Mouse (Mus musculus): ENCODE measurements around the gene Cacng7. TPM values are rescaled to one million over a fixed set of nuclear protein-coding genes. Genes with fewer than 3 reads are reported as not detected.

Cacng7 gene
- total and polyA plus RNA-seq, 2 experiments from 2014 or later, result 0.15 to 4.0 TPM

DNA sequence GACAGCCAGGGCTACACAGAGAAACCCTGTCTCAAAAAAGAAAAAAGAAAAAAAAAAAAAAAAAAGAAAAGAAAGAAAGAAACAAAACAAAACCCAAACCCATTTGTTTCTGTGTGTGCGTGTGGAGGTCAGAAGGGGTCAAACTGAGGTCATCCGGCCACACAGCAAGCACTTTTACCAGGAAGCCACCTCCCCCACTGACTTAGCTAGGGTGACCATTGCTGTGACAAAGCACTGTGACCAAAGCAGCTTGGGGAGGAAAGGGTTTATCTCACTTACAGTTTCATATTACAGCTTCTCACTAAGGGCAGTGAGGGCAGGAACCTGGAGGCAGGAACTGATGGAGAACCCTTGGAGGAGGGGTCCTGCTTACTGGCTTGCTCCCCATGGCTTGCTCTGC is 39.6 kb downstream of the Cacng7 start:
- 0 out of 2 replicates have a peak, but pooled peaks cover 3% of the 10 kb centered on the region for H3K4me1 ChIP-seq (ENCODE audit: control insufficient read depth, insufficient read depth)
- no peaks in the 10 kb centered on the region for H3K36me3 ChIP-seq (replicated peaks; ENCODE audit: control insufficient read depth, insufficient read depth, low read length)
- no peak overlapping the region for H3K27ac ChIP-seq (ENCODE audit: low read depth)
- H3K4me3 ChIP-seq (ENCODE audit: low read depth, low read length), result no peak overlapping the region
- no peak overlapping the region for H3K9ac ChIP-seq (replicated peaks; ENCODE audit: low read depth, low read length)
- no peaks in the 10 kb centered on the region for H3K9me3 ChIP-seq (replicated peaks; ENCODE audit: control insufficient read depth, low read length)
- H3K27me3 ChIP-seq (ENCODE audit: control insufficient read depth, insufficient read depth, low read length), result peaks cover 4% of the 10 kb centered on the region
- WGBS, result 64% methylated on average over 2 of the region's 2 CpGs
- DNase-seq (ENCODE audit: low spot score) (no peak), ATAC-seq (ENCODE audit: insufficient read depth, low read depth) (no peak)
- H3K4me2 ChIP-seq (ENCODE audit: low read depth, low read length), result no peak overlapping the region
- TF ChIP-seq CTCF (IDR thresholded peaks at IDR 0.05; ENCODE audit: low read depth), result no peak
- TF ChIP-seq EP300 (IDR thresholded peaks at IDR 0.05; ENCODE audit: low read depth), result no peak

DNA sequence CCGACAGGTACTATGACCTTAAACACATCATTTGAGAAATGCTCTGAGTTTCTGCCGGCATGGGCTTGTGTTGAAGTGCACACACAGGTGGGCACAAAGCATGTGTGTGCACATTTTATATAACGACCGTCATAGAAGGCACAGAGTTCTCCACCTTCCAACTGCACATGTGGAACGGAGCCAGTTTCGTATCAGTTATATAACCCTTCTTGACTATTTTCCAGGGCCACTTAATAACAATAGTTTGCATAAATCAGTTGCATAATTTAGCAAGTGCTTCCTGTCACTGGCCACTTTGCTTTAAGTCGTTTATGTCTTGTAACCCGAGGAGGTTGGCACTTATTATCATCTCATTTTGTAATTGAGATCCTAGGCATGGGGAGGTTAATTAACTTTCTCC is 41.0 kb downstream of the Cacng7 start:
- Histone ChIP-seq H3K4me3 (ENCODE audit: low read depth, low read length) (no peak overlapping the region), H3K36me3 (replicated peaks; ENCODE audit: control insufficient read depth, insufficient read depth, low read length) (no peaks in the 10 kb centered on the region), H3K9me3 (replicated peaks; ENCODE audit: control insufficient read depth, low read length) (no peaks in the 10 kb centered on the region), H3K4me2 (ENCODE audit: low read depth, low read length) (no peak overlapping the region), H3K27ac (ENCODE audit: low read depth) (no peak overlapping the region), H3K9ac (replicated peaks; ENCODE audit: low read depth, low read length) (no peak overlapping the region), H3K4me1 (ENCODE audit: control insufficient read depth, insufficient read depth) (no peaks in the 10 kb centered on the region), H3K27me3 (ENCODE audit: control insufficient read depth, insufficient read depth, low read length) (no peaks in the 10 kb centered on the region)
- WGBS, result 79% methylated on average over 8 of the region's 8 CpGs
- DNase-seq (ENCODE audit: low spot score) (no peak), ATAC-seq (ENCODE audit: insufficient read depth, low read depth) (no peak)
- TF ChIP-seq EP300 (IDR thresholded peaks at IDR 0.05; ENCODE audit: low read depth), result no peak
- TF ChIP-seq CTCF (IDR thresholded peaks at IDR 0.05; ENCODE audit: low read depth), result no peak

DNA sequence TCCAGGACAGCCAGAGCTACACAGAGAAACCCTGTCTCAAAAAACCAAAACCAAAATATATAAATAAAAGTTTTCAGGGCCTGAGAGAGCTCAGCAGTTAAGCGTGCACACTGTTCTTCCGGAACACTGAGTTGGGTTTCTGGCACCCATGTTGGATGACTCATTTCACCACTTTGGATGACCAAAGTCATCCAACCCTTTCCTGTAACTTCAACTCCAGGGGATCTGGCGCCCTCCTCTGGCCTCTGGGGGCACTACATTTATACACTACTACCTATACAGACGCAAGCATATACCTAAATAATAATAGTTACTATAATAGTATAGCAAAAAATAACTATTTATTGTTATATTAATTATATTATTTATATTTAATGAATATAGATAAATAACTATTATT is 44.1 kb downstream of the Cacng7 start:
- Histone ChIP-seq H3K27ac (ENCODE audit: low read depth) (no peak overlapping the region), H3K4me2 (ENCODE audit: low read depth, low read length) (no peak overlapping the region), H3K9me3 (replicated peaks; ENCODE audit: control insufficient read depth, low read length) (no peaks in the 10 kb centered on the region), H3K36me3 (replicated peaks; ENCODE audit: control insufficient read depth, insufficient read depth, low read length) (no peaks in the 10 kb centered on the region), H3K4me3 (ENCODE audit: low read depth, low read length) (no peak overlapping the region), H3K27me3 (ENCODE audit: control insufficient read depth, insufficient read depth, low read length) (no peaks in the 10 kb centered on the region), H3K4me1 (ENCODE audit: control insufficient read depth, insufficient read depth) (no peaks in the 10 kb centered on the region), H3K9ac (replicated peaks; ENCODE audit: low read depth, low read length) (no peak overlapping the region)
- 0 out of 2 replicates have a peak, but pooled peaks have one; percentile 17 for ATAC-seq (ENCODE audit: insufficient read depth, low read depth)
- no peak for DNase-seq (ENCODE audit: low spot score)
- no peak for TF ChIP-seq EP300 (IDR thresholded peaks at IDR 0.05; ENCODE audit: low read depth)
- TF ChIP-seq CTCF (IDR thresholded peaks at IDR 0.05; ENCODE audit: low read depth), result peak; percentile 52
- WGBS, result 38% methylated on average over 4 of the region's 4 CpGs

DNA sequence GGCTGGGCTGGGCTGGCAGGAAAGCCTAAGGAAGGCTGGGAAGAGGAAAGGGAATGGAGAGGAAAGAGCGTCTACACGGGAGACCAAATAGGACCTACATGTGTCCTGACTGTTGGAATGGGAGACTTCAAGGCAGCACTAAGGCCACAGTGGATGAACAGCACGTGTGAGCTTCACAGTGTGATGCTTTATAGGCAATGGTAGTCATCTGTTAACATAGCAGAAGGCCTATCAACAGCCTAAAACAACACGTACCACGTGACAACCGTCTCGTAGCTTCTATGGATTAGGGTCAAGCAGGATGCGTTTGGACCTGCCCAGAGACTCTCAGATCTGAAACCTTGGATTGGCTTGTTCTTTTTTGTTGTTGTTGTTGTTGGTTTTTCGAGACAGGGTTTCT is 49.4 kb downstream of the Cacng7 start:
- Histone ChIP-seq H3K4me2 (ENCODE audit: low read depth, low read length) (no peak overlapping the region), H3K9ac (replicated peaks; ENCODE audit: low read depth, low read length) (no peak overlapping the region), H3K27ac (ENCODE audit: low read depth) (no peak overlapping the region), H3K4me3 (ENCODE audit: low read depth, low read length) (no peak overlapping the region), H3K4me1 (ENCODE audit: control insufficient read depth, insufficient read depth) (no peaks in the 10 kb centered on the region), H3K27me3 (ENCODE audit: control insufficient read depth, insufficient read depth, low read length) (no peaks in the 10 kb centered on the region), H3K36me3 (replicated peaks; ENCODE audit: control insufficient read depth, insufficient read depth, low read length) (no peaks in the 10 kb centered on the region), H3K9me3 (replicated peaks; ENCODE audit: control insufficient read depth, low read length) (no peaks in the 10 kb centered on the region)
- TF ChIP-seq EP300 (IDR thresholded peaks at IDR 0.05; ENCODE audit: low read depth) (no peak), CTCF (IDR thresholded peaks at IDR 0.05; ENCODE audit: low read depth) (no peak)
- 77% methylated on average over 9 of the region's 9 CpGs for WGBS
- no peak for DNase-seq (ENCODE audit: low spot score)
- no peak for ATAC-seq (ENCODE audit: insufficient read depth, low read depth)

DNA sequence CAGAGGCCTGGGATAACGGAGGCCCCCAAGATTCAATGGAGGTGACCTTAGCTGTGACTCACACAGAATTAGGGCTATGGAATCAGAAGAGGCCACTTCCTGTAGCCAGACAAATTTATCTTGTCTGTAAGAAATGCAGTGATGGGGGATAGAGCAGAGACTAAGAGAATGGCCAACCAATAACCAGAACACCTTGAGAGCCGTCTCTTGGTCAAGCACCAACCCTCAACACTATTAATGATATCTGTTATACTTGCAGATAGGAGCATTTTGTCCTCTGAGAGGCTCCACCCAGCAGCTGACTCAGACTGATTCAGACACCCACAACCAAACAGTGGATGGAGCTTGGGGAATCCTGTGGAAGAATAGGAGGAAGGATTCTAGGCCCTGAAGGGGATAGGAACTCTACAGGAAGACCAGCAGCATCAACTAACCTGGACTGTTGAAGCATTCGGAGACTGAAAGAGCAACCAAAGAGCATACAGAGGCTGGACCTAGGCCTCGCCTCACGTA is 52.1 kb downstream of the Cacng7 start:
- H3K4me3 ChIP-seq (ENCODE audit: low read depth, low read length), result no peak overlapping the region
- no peak overlapping the region for H3K27ac ChIP-seq (ENCODE audit: low read depth)
- H3K36me3 ChIP-seq (replicated peaks; ENCODE audit: control insufficient read depth, insufficient read depth, low read length), result no peaks in the 10 kb centered on the region
- H3K4me1 ChIP-seq (ENCODE audit: control insufficient read depth, insufficient read depth), result no peaks in the 10 kb centered on the region
- no peaks in the 10 kb centered on the region for H3K27me3 ChIP-seq (ENCODE audit: control insufficient read depth, insufficient read depth, low read length)
- WGBS, result 77% methylated on average over 5 of the region's 5 CpGs
- H3K9ac ChIP-seq (replicated peaks; ENCODE audit: low read depth, low read length), result no peak overlapping the region
- H3K9me3 ChIP-seq (replicated peaks; ENCODE audit: control insufficient read depth, low read length), result no peaks in the 10 kb centered on the region
- TF ChIP-seq CTCF (IDR thresholded peaks at IDR 0.05; ENCODE audit: low read depth) (no peak), EP300 (IDR thresholded peaks at IDR 0.05; ENCODE audit: low read depth) (no peak)
- ATAC-seq (ENCODE audit: insufficient read depth, low read depth) (no peak), DNase-seq (ENCODE audit: low spot score) (no peak)
- H3K4me2 ChIP-seq (ENCODE audit: low read depth, low read length), result no peak overlapping the region

DNA sequence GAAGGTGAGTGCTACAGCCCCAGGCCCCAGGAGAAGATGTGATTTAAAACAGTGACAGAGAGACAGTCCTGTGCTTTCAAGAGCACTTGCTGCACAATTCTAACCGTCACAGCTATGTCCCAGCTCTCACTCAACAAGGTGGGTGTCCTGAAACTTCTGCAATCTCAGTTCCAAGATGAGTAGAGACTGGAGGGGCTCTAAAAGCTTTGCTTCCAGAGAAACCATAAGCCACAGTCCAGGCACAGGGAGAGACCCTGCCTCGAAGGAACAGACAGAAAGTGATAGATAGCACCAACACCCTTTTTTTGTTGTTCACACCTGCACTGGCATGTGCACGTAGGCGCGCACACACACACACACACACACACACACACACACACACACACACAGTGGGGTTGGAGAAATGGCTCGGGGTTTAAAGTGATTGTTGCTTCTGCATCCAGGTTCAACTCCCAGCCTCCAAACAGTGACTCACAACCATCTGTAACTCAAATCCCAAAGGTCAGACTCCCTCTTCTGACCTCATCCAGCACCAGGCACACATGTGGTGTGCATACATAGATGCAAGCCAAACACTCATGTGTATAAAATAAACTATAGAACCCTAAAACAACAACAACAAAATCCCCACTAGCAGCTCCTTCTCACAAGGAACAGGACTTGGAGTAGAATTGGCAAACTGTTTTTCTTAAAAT is 53.4 kb downstream of the Cacng7 start:
- ATAC-seq (ENCODE audit: insufficient read depth, low read depth) (no peak), DNase-seq (ENCODE audit: low spot score) (no peak)
- TF ChIP-seq CTCF (IDR thresholded peaks at IDR 0.05; ENCODE audit: low read depth), result no peak
- no peak for TF ChIP-seq EP300 (IDR thresholded peaks at IDR 0.05; ENCODE audit: low read depth)
- Histone ChIP-seq H3K27ac (ENCODE audit: low read depth) (no peak overlapping the region), H3K4me3 (ENCODE audit: low read depth, low read length) (no peak overlapping the region), H3K36me3 (replicated peaks; ENCODE audit: control insufficient read depth, insufficient read depth, low read length) (no peaks in the 10 kb centered on the region), H3K4me1 (ENCODE audit: control insufficient read depth, insufficient read depth) (no peaks in the 10 kb centered on the region), H3K27me3 (ENCODE audit: control insufficient read depth, insufficient read depth, low read length) (no peaks in the 10 kb centered on the region), H3K9ac (replicated peaks; ENCODE audit: low read depth, low read length) (no peak overlapping the region), H3K4me2 (ENCODE audit: low read depth, low read length) (no peak overlapping the region), H3K9me3 (replicated peaks; ENCODE audit: control insufficient read depth, low read length) (no peaks in the 10 kb centered on the region)
- 76% methylated on average over 6 of the region's 6 CpGs for WGBS
